In the genomic region with DNA sequence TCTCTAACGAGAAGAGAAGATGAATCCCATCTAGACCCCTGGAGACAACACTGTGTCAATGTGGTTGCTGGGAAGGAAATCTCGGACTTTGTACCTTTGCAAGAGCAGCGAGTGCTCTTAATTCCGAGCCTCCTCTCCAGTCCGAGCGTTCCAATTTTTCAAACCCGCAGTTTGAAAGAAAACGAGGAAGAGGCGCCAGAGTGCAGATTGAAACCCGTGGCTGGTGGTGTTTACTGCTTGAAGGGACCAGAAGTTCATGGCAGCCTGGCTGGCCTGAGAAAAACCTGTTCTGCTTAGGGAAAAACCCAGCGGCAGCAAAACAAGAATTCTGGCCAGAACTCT, we compare ENCODE assay signal across 9 mouse cellular contexts.
DNase-seq lines count a peak whose midpoint lies in the region; TF ChIP-seq lines count a peak whose summit lies in the region.
"Had no signal": no experiment of that assay in that cellular context is flagged by ENCODE, and none has a peak within 500 bp of the region (broad histone marks: within the 10 kb centered on the region; RNA-seq: fewer than 3 reads in every experiment).

No protein-coding gene starts in this region.

- TF ChIP-seq POLR2A in testis, adult 2 months (IDR thresholded peaks at IDR 0.05; ENCODE audit: control insufficient read depth, low read depth, low read length) = no peak

- no peaks in the 10 kb centered on the region for H3K36me3 ChIP-seq in testis, adult 2 months (ENCODE audit: control insufficient read depth, insufficient read depth, low read length)

- H3K27me3 ChIP-seq in testis, adult 2 months (ENCODE audit: control insufficient read depth, insufficient read depth, low read length) = no peaks in the 10 kb centered on the region

- H3K4me3 ChIP-seq in testis, adult 2 months (ENCODE audit: control insufficient read depth, low read depth, low read length) = peak overlapping the region; percentile 55
- H3K4me3 ChIP-seq: erythroblast, embryonic 14.5 days had no signal

- peak; percentile 24 to 32 for DNase-seq in cerebellum, postnatal 25 days
- no peak for DNase-seq in cerebellum, postnatal 36 days
- DNase-seq in testis, postnatal 14 days (ENCODE audit: low spot score) = no peak
- peak; percentile 80 for DNase-seq in kidney, adult 9 months
- DNase-seq in lung, postnatal 10 days = peak; percentile 48
- no peak for DNase-seq in natural killer cell, adult 2 months (ENCODE audit: low spot score in 2 of 2)
- DNase-seq in adrenal gland, postnatal 4 days (ENCODE audit: low spot score in 2 of 2) = no peak

- no peak for TF ChIP-seq CTCF in testis, adult 2 months (IDR thresholded peaks at IDR 0.05; ENCODE audit: control insufficient read depth, insufficient read depth, insufficient replicate concordance, low read depth, low read length)

- H3K27ac ChIP-seq in testis, adult 2 months (ENCODE audit: control insufficient read depth, insufficient read depth, low read depth, low read length) = peak overlapping the region; percentile 95

- H3K4me1 ChIP-seq in testis, adult 2 months (ENCODE audit: control insufficient read depth, insufficient read depth, low read length) = peaks cover 5% of the 10 kb centered on the region

Comparison
In these comparisons a context has a peak if more than half of its experiments do, and no peak if none do; other contexts are left out.
1. DNase-seq: peak in cerebellum, postnatal 25 days (2 of 2), kidney, adult 9 months (single experiment) and lung, postnatal 10 days (single experiment); none in cerebellum, postnatal 36 days (0 of 2), testis, postnatal 14 days (single experiment), natural killer cell, adult 2 months (0 of 2) and adrenal gland, postnatal 4 days (0 of 2).